Mouse (Mus musculus): ENCODE data around the gene Mapk12.

DNA sequence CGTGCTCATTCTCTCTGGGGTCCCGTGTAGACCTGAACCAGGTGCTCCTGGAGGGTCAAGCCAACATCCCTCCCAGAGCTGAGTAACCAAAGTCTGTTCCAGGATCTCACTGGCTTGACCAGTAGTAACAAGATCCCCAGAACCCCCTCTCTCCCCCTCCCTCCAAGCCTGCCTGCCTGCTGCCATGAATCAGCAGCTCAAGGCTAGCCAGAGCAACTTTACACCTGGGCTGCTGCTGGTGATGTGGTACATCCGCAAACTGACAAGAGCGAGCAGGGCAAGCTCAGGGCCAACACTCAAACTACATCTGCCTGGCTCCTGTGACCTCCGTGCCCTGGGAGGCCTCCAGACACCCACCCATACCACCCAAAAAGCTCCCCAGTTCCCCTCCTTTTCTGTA lies 940 bp upstream of the Mapk12 start:
- TF ChIP-seq POLR2A (IDR thresholded peaks at IDR 0.05; ENCODE audit: insufficient read length, low read depth) (no peak), MAX (IDR thresholded peaks at IDR 0.05; ENCODE audit: low read depth) (no peak), USF1 (IDR thresholded peaks at IDR 0.05; ENCODE audit: low read depth) (no peak), E2F4 (IDR thresholded peaks at IDR 0.05; ENCODE audit: insufficient read depth) (no peak)
